Comparison of ENCODE assay signal across 21 mouse cellular contexts in genomic region chr2:153111298-153111697, GRCm38 (mm10). TPM values are rescaled to one million over a fixed set of nuclear protein-coding genes. Genes with fewer than 3 reads are reported as not detected.
DNase-seq lines count a peak whose midpoint lies in the region; ATAC-seq and TF ChIP-seq lines count a peak whose summit lies in the region.
"Had no signal": no experiment of that assay in that cellular context is flagged by ENCODE, and none has a peak within 500 bp of the region (broad histone marks: within the 10 kb centered on the region; RNA-seq: fewer than 3 reads in every experiment).

No protein-coding gene starts in this region.

- H3K36me3 ChIP-seq in liver, adult 2 months (ENCODE audit: control insufficient read depth, insufficient read depth, low read length) = no peaks in the 10 kb centered on the region
- H3K36me3 ChIP-seq in liver, embryonic 12.5 days = no peaks in the 10 kb centered on the region
- H3K36me3 ChIP-seq: embryonic facial prominence, embryonic 10.5 days; heart, embryonic 10.5 days; hindbrain, embryonic 13.5 days had no signal

- no peaks in the 10 kb centered on the region for H3K79me2 ChIP-seq in liver, adult 2 months (ENCODE audit: control insufficient read depth, insufficient read depth, low read length)

- WGBS in liver, adult 2 months = 79% methylated on average over 7 of the region's 7 CpGs
- 59% methylated on average over 7 of the region's 7 CpGs for WGBS in liver, embryonic 12.5 days (ENCODE audit: insufficient replicate concordance)
- 40% methylated on average over 7 of the region's 7 CpGs for WGBS in bone marrow, adult 2 months

- H3K27me3 ChIP-seq in liver, adult 2 months (ENCODE audit: control insufficient read depth, insufficient read depth, low read length) = peaks cover 14% of the 10 kb centered on the region
- peaks cover 63% of the 10 kb centered on the region for H3K27me3 ChIP-seq in liver, embryonic 12.5 days (replicated peaks)
- H3K27me3 ChIP-seq: Patski had no signal

- no peak for ATAC-seq in liver, embryonic 12.5 days
- ATAC-seq in common myeloid progenitor, adult 5-6 weeks (replicated peaks; ENCODE audit: low read depth, poor library complexity, severe bottlenecking) = peak; percentile 34; the same call in 1 of the 2 replicates
- ATAC-seq in megakaryocyte progenitor cell, adult 5-6 weeks (replicated peaks; ENCODE audit: poor library complexity) = peak; percentile 27
- no peak for ATAC-seq in frontal cortex, adult (ENCODE audit: low TSS enrichment)
- ATAC-seq: activated CD4-positive, CD25-positive, alpha-beta regulatory T cell, adult 4 months; forebrain, embryonic 13.5 days; hindbrain, postnatal 0 days; Patski had no signal

- no peaks in the 10 kb centered on the region for H3K9me3 ChIP-seq in liver, embryonic 12.5 days (replicated peaks)
- H3K9me3 ChIP-seq: embryonic facial prominence, embryonic 10.5 days; forebrain, embryonic 13.5 days; heart, embryonic 10.5 days; hindbrain, embryonic 13.5 days had no signal

- H3K9ac ChIP-seq in liver, adult 2 months (ENCODE audit: low read depth, low read length) = no peak overlapping the region
- no peak overlapping the region for H3K9ac ChIP-seq in liver, embryonic 12.5 days
- H3K9ac ChIP-seq: forebrain, embryonic 13.5 days; hindbrain, embryonic 13.5 days had no signal

- H3K4me3 ChIP-seq in liver, adult 2 months (ENCODE audit: insufficient read depth, low read depth, low read length) = no peak overlapping the region
- no peak overlapping the region for H3K4me3 ChIP-seq in liver, embryonic 12.5 days
- H3K4me3 ChIP-seq in bone marrow, adult 2 months (replicated peaks; ENCODE audit: control insufficient read depth, low read depth, low read length) = peak overlapping the region; percentile 12
- H3K4me3 ChIP-seq: embryonic facial prominence, embryonic 10.5 days; forebrain, embryonic 13.5 days; heart, embryonic 10.5 days; hindbrain, embryonic 13.5 days had no signal

- no peak overlapping the region for H3K27ac ChIP-seq in liver, adult 2 months (replicated peaks; ENCODE audit: insufficient read depth, low read depth, low read length)
- H3K27ac ChIP-seq in liver, embryonic 12.5 days = no peak overlapping the region
- H3K27ac ChIP-seq in bone marrow, adult 2 months (ENCODE audit: control insufficient read depth, insufficient read depth, low read depth, low read length, poor library complexity) = no peak overlapping the region
- H3K27ac ChIP-seq: embryonic facial prominence, embryonic 10.5 days; forebrain, embryonic 13.5 days; heart, embryonic 10.5 days; hindbrain, embryonic 13.5 days; hindbrain, postnatal 0 days had no signal

- H3K4me1 ChIP-seq in liver, adult 2 months (ENCODE audit: control insufficient read depth, insufficient read depth, low read length) = peaks cover 2% of the 10 kb centered on the region; the same call in 1 of the 2 replicates
- H3K4me1 ChIP-seq in liver, embryonic 12.5 days = no peaks in the 10 kb centered on the region
- H3K4me1 ChIP-seq in bone marrow, adult 2 months (ENCODE audit: control insufficient read depth, insufficient read depth, low read length) = peaks cover 14% of the 10 kb centered on the region

- no peak for TF ChIP-seq POLR2A in liver, adult 2 months (IDR thresholded peaks at IDR 0.05; ENCODE audit: extremely low read depth, insufficient read depth, low read length)
- no peak for TF ChIP-seq POLR2A in bone marrow, adult 2 months (IDR thresholded peaks at IDR 0.05; ENCODE audit: borderline replicate concordance, control insufficient read depth, low read depth, low read length)

- no peak overlapping the region for H3K4me2 ChIP-seq in liver, embryonic 12.5 days
- H3K4me2 ChIP-seq: forebrain, embryonic 13.5 days; hindbrain, embryonic 13.5 days had no signal

- DNase-seq in liver, adult 2 months (ENCODE audit: extremely low read depth, low read depth, low spot score) = peak; percentile 6
- DNase-seq in right cerebral cortex, adult 18-20 months = no peak
- DNase-seq: adrenal gland, postnatal 14 days; cerebellum, adult 9-10 months; cerebellum, postnatal 25 days; gastrocnemius, postnatal 14 days; heart, adult 18-20 months; heart, postnatal 10 days had no signal

- TF ChIP-seq CTCF in liver, adult 2 months (IDR thresholded peaks at IDR 0.05; ENCODE audit: low read depth, low read length) = no peak
- TF ChIP-seq CTCF in bone marrow, adult 2 months (IDR thresholded peaks at IDR 0.05; ENCODE audit: control insufficient read depth, insufficient read depth, low read length) = no peak

RNA-seq across cellular contexts. Expression of gene Hck, which starts 3.0 kb away (rescaled TPM):
- total RNA-seq in liver, adult 2 months (2014; rRNA removed) = 7.7 and 8.1 TPM in 2 replicates
- 2.8 and 5.7 TPM in 2 replicates for polyA plus RNA-seq in liver, adult 2 months (2012; rRNA removed)
- 5.6 and 6.5 TPM in 2 replicates for polyA plus RNA-seq in liver, embryonic 12.5 days (2016; fragmentation: Nextera tagmentation; extraction: Ambion mirVana)
- 20.0 and 54.3 TPM in 2 replicates for polyA plus RNA-seq in bone marrow, adult 2 months (2011; ENCODE audit: insufficient read depth, insufficient read length, low replicate concordance, missing spikeins)
- 2.2 and 5.9 TPM in 2 replicates for total RNA-seq in common myeloid progenitor, adult 5-6 weeks (2017)
- 16.3 and 17.3 TPM in 2 replicates for total RNA-seq in megakaryocyte progenitor cell, adult 5-6 weeks (2015)
- total RNA-seq in megakaryocyte progenitor cell, adult 5-6 weeks (2017) = 20.1 and 25.7 TPM in 2 replicates

RNA-seq across cellular contexts. Expression of gene Ccm2l, which starts 45.5 kb away (rescaled TPM):
- 2.3 and 2.5 TPM in 2 replicates for total RNA-seq in liver, adult 2 months (2014; rRNA removed)
- 3.4 and 5.5 TPM in 2 replicates for polyA plus RNA-seq in liver, adult 2 months (2012; rRNA removed)
- 2.1 and 2.6 TPM in 2 replicates for polyA plus RNA-seq in liver, embryonic 12.5 days (2016; fragmentation: Nextera tagmentation; extraction: Ambion mirVana)
- polyA plus RNA-seq in bone marrow, adult 2 months (2011; ENCODE audit: insufficient read depth, insufficient read length, low replicate concordance, missing spikeins) = 4.8 and 8.3 TPM in 2 replicates
- total RNA-seq in common myeloid progenitor, adult 5-6 weeks (2017) = 0.73 TPM in 1 of 2 replicates, not detected in the other
- 2.5 and 2.8 TPM in 2 replicates for total RNA-seq in megakaryocyte progenitor cell, adult 5-6 weeks (2015)
- total RNA-seq in megakaryocyte progenitor cell, adult 5-6 weeks (2017) = 1.2 and 2.2 TPM in 2 replicates
- total RNA-seq: CH12.LX had no signal
- polyA plus RNA-seq: activated CD4-positive, CD25-positive, alpha-beta regulatory T cell, adult 4 months; Patski had no signal

RNA-seq across cellular contexts. Expression of gene Tm9sf4, which starts 49.8 kb away (rescaled TPM):
- total RNA-seq in liver, adult 2 months (2014; rRNA removed) = 28.0 and 37.1 TPM in 2 replicates
- 38.8 and 45.5 TPM in 2 replicates for polyA plus RNA-seq in liver, adult 2 months (2012; rRNA removed)
- 43.4 and 44.8 TPM in 2 replicates for polyA plus RNA-seq in liver, embryonic 12.5 days (2016; fragmentation: Nextera tagmentation; extraction: Ambion mirVana)
- polyA plus RNA-seq in bone marrow, adult 2 months (2011; ENCODE audit: insufficient read depth, insufficient read length, low replicate concordance, missing spikeins) = 12.6 and 18.3 TPM in 2 replicates
- 80.5 and 106 TPM in 2 replicates for total RNA-seq in common myeloid progenitor, adult 5-6 weeks (2017)
- total RNA-seq in megakaryocyte progenitor cell, adult 5-6 weeks (2015) = 59.2 and 60.4 TPM in 2 replicates
- total RNA-seq in megakaryocyte progenitor cell, adult 5-6 weeks (2017) = 65.8 and 89.2 TPM in 2 replicates

Comparison
In these comparisons a context has a peak if more than half of its experiments do, and no peak if none do; other contexts are left out.
1. ATAC-seq: peak in common myeloid progenitor, adult 5-6 weeks (single experiment) and megakaryocyte progenitor cell, adult 5-6 weeks (single experiment); none in liver, embryonic 12.5 days (single experiment) and frontal cortex, adult (single experiment).